Mouse (Mus musculus) left cerebral cortex, adult 11 months (tissue): ENCODE data around the gene Asb3.

Experiments used
- DNase-seq: peaks from one replicate; pipeline ENCODE4 v3.0.0; 2022; ENCODE audit warnings: low spot score

Asb3 gene

DNA sequence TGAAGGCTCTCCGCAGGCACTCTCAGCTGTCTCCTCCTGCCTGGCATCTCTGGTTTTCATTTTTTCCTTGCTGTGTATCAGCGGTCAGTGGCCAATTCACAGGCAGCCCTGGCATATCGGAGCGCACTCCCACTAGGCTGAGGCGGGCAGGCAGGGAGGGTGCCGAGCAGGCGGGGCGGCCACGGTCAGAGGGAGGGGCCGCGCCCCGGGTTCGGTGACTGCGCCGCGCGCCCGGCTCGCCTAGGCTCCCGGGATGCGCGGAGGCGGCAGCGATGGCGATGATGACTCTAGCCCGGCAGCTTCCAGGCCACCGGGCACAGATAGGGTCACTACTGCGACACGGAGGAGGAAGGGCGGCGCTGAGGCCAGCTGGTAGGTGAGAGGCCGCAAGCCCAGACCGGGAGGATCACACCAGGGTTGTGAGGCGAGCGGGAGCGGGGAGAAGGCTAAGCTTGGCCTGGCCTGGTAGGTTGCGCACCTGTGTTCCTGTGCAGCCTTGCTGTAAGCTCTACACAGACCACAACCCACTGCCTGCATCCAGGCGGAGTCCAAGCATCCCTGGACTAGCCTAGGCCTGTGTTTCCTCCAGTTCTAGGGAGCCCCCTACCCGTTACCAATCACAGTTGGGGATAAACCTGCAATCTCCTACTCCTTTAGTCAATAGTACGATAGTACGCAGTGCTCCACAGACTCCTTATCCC, at the start of gene Asb3, which contains the start of gene Gpr75:
TSS of gene Asb3 (plus strand) at position 246 of the 701 bp plus-strand sequence.
TSS of gene Gpr75 (plus strand) at position 188 of the 701 bp plus-strand sequence.
- DNase-seq = peak; percentile 42

DNA sequence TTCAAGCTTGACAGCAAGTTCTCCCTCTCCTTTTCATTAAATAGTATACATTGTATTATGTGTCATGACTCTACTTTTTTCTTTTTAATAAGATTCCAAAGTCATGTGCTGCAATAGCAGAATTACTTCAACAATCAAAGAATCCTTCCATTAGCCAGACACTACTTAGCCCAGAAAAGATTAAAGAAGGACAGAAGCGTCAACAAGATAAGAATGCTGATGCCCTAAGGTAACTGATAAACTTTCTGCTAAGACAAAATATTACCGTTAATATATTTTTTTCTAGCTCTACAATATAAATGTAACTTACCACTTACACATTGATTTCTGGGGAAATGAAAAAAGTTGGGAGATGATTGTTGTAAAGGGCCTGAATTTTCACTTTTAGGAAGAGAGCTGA, 46.4 kb upstream of the Asb3 start:
- no peak for DNase-seq

DNA sequence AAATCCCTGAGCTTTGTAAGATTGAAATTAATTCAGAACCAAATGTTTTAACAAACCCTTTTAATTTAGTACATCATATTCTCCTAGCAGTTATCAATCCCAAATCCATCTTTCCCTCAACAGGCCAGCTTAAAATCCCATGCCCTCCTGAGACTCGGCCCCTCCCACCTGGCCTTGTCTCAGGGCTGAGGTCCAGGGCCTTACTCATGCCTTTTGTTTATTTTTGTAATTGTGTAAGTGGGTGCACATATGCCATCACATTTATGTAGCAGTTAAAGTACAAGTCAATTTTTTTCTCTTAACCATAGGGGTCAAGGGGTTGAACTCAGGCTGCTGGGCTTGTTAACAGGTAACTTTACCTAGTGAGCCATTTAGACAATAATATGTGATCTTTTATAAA, 40.9 kb upstream of the Asb3 start:
- no peak for DNase-seq

DNA sequence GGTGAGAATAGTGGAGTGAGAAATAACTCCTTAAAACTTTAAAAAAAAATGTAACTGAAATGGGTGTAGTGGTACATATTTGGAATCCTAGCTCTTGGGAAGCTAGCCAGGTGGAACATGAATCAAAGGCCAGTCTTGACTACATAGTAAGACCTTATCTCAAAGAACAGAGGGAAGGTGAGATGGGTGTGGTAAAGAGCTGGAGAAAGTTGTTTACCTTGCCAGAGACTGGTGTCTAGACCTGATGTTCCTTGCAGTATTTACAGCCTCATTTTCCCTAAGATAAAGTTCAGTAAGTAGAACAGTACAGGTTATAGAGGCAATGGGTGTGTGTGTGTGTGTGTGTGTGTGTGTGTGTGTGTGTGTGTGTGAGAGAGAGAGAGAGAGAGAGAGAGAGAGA, 12.8 kb upstream of the Asb3 start:
- DNase-seq = no peak

DNA sequence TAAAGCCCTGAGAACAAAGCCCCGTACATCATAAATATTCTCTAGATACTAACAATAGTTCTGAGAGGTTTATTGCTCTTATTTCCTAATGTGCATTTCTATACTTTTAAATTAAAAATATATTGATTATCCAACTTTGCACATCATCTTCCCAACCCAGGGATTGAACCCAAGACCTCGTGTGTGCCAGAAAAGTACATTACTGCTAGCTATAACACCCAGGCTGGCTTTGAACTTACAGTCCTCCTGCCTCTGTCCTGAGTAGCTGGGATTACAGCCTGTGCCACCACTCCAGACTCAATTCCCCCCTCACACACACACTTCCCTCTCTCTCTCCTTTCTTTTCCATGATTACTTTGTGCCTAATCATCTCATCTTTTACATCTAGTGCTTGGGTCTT, 2.9 kb downstream of the Asb3 start:
- DNase-seq = no peak

DNA sequence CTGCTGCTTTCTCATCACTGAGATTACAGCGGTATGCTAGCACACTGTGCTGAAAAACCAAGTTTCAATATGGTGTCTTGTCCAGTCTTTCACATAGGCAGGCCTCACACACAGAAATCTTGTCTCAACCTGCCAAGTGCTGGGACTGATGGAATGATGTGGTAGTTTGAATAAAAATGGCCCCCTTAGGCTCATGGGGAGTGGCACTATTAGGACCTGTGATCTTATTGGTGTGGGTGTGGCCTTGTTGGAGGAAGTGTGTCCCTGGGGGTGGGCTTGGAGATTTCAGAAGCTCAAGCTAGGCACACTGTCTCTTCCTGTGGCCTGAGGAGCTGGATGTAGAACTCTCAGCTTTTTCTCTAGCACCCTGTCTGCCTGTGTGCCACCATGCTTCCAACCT, 11.0 kb downstream of the Asb3 start:
- DNase-seq = no peak

DNA sequence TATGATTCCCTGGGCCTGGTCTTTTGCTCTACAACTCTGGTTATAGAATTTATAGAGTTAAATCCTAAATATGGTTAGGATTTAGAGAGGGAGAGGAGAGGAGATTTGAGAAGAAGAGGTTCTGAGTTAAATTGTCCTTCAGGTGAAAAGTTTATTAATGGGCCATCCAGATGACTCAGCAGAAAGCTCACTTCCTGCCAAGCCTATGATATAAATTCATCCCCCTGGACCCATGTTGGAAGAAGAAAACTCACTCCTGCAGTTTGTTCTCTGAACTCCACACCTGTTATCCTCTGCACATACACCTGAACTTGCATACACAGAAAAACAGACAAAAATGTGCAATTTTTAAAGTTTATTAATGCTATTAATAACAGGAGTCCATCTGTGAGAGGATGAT, 14.1 kb downstream of the Asb3 start:
- no peak for DNase-seq

DNA sequence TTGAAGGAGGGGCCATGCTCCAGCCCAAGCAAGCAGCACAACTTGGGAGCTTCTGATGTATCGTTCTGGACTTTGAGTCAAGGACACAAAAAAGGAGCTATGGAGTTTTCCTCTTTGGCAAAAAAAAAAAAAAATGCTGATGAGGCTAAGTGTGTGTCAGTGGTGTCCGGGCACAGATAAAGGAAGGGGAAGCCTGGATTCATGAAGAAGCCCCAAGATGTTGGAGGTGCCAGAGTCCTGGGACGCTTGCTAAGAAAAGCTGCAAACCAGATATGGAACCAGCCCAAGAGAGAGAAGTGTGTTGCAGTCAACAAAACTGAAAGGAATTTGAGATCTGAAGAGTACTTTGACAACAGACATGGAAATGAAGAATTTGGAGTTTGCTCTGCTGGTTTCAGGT, 27.1 kb downstream of the Asb3 start:
- no peak for DNase-seq

DNA sequence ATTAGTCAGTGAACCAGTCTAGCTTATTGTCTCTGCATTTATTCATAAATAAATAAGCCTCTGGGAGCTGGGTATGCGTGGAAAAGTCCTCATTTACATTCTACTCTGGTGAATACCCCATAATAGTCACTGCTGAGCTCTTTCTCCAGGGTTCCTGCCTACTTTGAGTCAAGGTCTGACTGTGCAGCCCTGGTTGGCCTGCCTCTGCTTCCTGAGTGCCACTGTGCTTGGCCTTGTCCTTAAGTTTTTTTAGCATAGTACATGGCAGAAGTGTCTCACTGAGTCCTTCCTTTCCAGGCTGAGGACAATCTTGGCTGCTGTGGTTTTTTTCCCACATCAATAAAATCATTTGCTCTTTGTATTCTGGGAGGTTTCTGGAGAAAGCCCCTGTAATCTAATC, 35.4 kb downstream of the Asb3 start:
- DNase-seq = no peak

DNA sequence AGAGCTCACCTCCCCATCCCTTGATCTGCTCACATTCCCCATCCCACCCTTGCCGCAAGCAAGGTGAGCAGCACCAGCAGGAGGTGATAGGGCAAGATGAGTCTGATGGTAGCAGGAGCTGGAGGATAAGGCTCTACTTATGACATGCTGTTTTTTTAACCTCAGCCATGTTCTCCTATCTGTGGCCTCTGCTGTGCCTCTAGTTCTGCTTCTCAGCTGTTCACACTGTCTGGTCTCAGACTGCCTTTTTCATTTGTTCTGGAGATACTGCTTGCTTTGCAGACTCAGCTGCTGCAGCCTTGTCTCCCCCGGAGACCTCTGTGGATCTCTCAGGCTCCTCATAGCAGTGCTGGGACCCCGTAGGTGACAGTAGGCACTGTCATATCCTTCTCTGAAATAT, 38.1 kb downstream of the Asb3 start:
- no peak for DNase-seq

DNA sequence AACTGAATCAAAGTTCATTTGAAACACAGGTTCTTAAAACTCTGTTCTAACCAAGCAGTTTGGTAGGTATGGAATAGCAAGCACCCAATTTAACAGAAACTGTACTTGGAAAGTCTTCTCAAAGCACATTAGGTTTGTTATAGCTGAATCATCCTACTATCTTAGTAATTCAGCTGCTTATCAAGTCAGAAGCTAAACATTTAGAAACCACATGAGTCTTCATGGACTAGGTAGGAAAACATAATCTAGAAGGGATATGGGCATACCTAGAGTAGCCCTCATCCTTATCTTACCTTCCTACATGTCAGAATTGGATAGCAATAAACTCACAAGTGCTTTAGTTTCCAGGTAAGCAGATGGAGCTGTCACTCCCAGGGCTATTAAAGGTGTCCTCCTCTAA, 42.9 kb downstream of the Asb3 start:
- no peak for DNase-seq

DNA sequence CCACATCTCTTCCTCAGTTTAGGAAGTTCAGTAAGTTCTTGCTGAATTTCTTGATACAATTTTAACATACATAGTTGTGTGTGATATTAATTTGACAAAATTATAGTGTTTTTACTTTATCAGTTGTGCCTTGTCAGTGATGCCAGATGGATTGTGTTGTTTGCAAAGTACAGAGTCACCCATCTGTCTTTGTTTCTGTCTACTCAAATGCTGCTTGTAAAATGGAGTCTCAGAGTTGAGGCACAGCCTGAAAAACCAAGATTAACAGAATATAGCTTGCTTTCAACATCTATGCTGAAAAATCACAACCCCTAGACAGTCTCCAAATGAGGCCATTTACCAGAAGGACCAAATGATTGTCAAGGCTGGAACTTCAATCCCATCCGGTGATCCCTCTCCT, 43.3 kb downstream of the Asb3 start:
- DNase-seq = no peak

DNA sequence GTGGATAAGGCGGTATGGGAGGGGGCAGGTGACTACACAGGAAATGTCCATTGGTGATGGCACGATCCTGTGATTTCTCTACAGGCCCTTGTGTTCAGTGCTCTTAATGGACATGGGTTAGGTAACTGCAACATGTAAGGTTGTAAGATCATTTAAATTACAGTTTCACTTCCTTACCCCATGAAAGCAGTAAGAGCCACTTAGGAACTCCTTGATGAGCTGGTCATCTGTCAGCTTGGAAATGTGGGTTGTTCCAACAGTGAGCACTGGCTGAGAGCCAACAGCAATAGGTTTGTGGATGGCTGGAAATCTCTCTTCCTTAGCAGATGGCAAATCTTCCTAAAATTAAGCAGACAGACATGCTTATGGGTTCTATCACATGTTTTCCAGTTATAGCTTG, 58.3 kb downstream of the Asb3 start:
- no peak for DNase-seq

DNA sequence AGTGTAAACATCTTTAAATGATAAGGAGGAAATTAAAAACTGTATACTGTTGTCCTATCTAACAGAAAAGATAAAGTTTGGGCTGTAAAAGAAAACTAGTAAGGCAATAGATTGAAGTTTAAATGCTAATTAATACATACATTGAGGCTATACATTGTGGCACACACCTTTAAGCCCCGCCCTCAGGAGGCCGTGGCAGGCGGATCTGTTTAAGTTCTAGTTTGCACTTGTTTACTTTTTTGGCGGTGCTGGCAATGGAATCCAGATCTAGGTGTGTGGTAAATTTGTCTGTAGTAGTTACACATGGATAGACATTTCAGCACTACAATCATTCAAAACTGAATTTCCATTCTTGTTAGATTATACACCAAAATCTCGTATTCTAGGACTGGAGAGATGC, 67.6 kb downstream of the Asb3 start:
- no peak for DNase-seq

DNA sequence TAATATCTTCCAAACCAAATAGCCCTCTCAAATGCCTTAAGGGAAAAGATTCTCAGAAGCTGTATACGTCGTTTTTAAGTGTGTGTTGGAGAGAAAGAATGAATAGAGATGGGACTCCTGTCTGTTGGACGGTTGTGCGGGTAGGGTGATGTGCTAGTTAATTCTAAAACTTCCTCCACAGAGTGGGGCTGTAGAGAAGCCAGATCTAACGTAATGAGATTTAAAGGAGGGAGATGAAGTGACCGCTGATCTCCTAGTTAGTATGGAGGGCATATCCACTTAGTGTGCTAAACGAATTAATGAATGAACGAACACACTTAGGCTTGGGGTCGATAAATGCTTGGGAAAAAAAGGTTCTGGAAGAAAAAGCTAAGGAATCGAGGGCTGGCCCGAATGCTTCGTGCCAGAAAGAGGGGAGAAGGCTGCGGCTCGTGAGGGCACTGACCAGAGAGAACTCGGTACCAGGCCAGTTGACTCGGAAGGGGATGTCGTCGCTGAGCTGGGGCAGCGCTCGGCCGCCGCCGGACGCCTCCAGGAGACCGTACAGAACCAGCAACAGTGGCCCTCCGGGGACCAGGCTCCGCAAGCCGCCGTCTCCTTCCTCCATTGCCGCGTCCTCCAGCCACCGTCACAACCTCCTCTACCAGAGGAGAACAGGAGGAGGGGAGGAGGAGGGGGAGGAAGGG, 68.4 kb downstream of the Asb3 start:
- peak; percentile 15 for DNase-seq

DNA sequence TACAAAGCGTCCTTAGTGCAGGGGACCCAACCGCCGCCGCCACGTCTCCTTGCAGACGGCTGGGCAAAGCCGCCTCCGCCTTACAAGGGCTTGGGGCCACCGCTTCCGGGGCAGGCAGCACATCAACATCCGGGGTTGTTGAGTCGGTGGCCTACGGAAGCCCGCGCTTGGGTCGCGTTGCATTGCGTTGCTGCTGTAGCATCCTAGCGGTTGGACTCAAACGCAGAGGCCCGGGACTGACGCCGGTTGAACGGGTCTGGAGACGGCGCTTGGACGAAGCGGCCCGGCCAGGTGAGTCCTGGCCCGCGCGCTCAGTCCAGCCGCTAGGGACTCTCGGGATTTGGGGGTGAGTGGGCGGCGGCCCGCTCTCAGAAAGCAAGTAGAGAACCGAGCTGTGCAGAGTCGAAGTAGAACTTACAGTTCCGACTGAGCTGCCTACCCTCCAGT, 69.1 kb downstream of the Asb3 start, which contains the start of gene Erlec1:
TSS of gene Erlec1 (minus strand) at position 57 of the 447 bp plus-strand sequence.
- peak; percentile 83 for DNase-seq

DNA sequence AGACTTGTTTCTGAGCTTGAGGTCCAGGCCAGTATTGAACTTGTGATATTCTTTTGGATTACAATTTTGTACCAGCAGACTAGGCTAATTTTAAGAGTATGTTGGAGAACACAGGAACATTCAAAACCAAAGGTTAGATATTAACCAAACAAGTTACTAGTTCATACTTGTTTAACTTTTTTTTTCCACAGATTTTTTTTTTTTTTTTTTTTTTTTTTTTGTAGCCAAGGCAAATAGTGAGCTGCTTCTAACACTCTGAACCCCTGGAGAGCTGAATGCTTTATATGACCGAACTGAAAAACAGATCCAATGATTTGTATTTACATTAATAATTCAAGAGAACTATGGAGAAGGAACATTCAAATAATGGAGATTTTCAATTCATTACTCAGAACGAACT, 100.0 kb downstream of the Asb3 start:
- no peak for DNase-seq

DNA sequence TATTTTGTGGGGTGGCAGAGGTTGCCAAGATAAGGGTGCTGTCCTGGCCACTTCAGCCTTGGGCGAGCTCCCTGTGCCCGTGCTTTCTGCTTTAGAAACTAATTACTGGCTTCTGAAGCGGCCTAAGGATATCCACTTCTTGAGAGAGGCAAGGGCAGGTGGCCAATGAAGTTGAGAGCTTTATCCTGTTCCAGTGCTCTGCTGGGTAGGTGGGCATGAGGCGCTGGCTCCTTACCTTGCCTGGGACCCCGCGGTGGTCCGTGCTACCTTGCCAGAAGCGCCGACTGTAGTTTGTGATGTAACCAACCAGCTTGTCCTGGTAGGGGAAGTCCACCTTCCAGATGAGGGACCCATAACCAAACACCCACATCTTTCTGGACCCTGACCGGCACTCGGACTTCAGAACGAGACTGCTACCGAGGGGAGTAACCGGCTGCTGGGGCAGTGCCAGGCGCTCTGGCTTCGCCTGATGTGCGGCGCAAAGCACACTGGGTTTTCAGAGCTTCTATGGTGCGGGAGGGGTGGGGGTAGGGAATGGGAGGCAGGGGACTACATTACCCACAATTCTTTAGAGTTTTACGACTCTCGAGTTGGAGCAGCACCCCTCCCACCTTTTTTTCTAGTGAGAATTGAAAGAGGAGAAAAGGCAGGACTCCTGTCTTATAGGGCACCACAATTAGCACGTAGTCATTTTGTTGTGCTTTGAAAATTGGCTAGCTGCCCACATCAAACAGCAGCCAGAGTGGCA, 100.8 kb downstream of the Asb3 start, which contains the start of gene Chac2:
TSS of gene Chac2 (minus strand) at position 474 of the 748 bp plus-strand sequence.
- peak; percentile 76 for DNase-seq

DNA sequence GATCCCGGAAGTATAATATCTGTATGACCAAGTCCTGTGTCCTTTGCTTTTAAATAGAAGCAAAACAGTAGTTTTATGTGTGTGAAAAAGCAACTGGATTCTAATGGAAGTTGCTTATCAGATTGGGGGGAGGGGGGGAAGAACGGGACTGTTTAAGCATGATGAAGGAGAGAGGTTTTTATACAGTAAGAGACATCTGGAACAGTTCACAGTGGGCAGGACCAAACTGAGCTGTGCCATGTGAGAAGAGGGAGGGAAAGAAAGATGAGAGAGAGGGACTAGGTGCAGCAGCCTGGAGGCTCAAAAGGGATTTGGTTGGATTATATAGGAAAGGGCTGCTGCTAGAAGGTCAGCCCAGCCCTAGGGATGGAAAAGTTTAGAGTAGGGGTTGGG, 101.4 kb downstream of the Asb3 start:
- no peak for DNase-seq

DNA sequence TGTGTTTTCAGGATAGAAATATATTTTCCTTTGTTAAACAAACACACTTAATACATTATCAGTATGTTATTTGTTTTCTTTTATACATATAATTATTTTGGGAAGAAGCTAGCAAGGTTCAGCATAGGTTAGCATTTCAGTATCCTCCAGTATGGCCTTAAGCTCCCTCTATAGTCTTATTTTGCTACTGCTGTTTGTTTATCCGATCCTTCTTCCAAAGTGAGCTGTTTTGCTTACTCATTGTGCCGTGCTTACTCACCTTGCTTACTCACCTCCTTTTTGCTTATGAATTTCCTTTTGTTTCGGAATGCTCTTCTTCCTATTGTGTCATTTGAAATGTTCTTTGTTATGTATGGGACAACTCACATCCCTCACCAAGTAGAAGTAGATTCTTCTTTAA, 111.5 kb downstream of the Asb3 start:
- no peak for DNase-seq

DNA sequence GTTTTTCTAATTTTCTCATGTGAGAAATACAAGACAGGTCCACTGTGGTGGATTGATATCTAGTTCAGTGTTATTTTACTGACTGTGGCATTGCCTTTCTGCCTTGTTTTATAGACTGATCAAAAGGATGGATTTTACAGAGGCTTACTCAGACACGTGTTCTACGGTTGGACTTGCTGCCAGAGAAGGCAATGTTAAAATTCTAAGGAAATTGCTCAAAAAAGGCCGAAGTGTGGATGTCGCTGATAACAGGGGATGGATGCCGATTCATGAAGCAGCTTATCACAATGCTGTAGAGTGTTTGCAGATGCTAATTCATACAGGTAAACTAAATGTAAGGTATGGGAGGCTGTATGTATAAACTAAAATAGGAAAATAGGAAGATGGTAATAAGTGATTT, 113.0 kb downstream of the Asb3 start:
- no peak for DNase-seq

DNA sequence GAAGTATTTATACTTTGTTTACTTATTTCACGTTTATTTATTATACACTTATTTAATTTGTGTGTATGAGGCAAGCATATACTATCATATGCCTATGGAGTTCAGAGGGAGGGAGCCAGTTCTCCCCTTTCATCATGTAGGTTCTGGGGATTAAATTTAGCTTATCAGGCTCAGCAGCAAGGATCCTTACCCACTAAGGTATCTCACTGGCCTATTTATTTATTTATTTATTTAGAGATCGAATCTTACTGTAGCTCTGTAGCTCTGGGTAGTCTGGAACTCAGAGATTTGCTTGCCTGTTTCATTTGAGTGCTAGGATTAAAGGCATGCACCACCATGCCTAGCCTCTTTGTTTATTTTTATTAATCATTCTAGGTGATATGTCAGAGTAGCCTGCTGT, 113.5 kb downstream of the Asb3 start:
- no peak for DNase-seq

DNA sequence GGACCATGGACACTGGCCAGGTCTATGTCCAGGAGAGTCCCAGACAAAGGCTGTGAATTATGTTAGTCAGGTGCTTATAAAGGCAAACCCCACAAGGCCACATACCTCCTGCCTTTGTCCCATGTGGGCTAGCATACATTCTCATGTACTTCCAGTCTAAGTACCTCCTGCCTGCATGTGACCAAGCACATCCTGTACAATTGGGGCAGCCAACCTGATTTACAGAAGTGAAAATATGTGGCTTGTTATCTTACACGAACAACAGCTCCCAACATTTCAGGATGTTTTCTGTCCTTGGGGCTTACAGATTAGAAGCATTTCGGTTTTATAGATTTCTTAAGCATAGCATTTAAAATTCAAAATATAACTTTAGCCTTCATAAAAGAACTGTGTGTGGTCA, 114.8 kb downstream of the Asb3 start:
- no peak for DNase-seq
